Mouse (Mus musculus): ENCODE measurements at regions not wholly inside any gene's neighbourhood (a gene's known extent, or its start where the extent isn't known, plus 50 kb on each side); places are given as distances from the start of the nearest gene placed in this dataset.

- Histone ChIP-seq H3K27me3 (replicated peaks) (no peaks in the 10 kb centered on the region), H3K4me3 (no peak overlapping the region), H3K27ac (no peak overlapping the region), H3K36me3 (replicated peaks) (no peaks in the 10 kb centered on the region), H3K4me2 (no peak overlapping the region), H3K9me3 (no peaks in the 10 kb centered on the region), H3K4me1 (no peaks in the 10 kb centered on the region), H3K9ac (no peak overlapping the region)
- WGBS: 73% methylated on average over 3 of the region's 3 CpGs
- no peak for ATAC-seq (replicated peaks)
These were observed 85.2 kb upstream of the 2610301B20Rik start for GRCm38 (mm10) chr4:10789141-10789540.

DNA sequence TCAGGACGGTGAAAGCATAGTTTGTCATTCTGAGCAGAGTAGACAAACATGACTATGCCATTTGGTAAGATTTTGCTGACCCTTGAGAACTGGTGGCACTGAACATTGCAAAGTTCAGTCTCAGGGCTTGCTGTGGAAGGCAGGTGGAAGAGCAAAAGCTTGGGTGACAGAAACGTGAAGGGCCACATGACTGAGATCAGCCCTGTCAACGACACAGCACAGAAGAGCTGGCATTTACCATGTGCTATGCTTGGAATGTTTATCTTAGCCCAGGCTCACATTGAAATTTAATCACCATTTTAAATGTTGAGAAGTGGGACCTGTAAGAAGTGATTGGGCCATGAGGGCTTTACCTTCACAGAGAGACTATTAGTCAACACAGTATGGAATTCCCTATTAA, 81.7 kb upstream of the 2610301B20Rik start:
- no peak for ATAC-seq (replicated peaks)
- Histone ChIP-seq H3K4me2 (no peak overlapping the region), H3K27ac (no peak overlapping the region), H3K9ac (no peak overlapping the region), H3K27me3 (replicated peaks) (no peaks in the 10 kb centered on the region), H3K36me3 (replicated peaks) (no peaks in the 10 kb centered on the region), H3K9me3 (no peaks in the 10 kb centered on the region), H3K4me1 (no peaks in the 10 kb centered on the region), H3K4me3 (no peak overlapping the region)
- 79% methylated on average over 3 of the region's 3 CpGs for WGBS

GRCm38 (mm10) chr4:10794471-10794870, 79.8 kb upstream of the 2610301B20Rik start:
- H3K27me3 ChIP-seq (replicated peaks): no peaks in the 10 kb centered on the region
- H3K9ac ChIP-seq: no peak overlapping the region
- no peaks in the 10 kb centered on the region for H3K4me1 ChIP-seq
- no peak overlapping the region for H3K27ac ChIP-seq
- H3K4me3 ChIP-seq: no peak overlapping the region
- no peaks in the 10 kb centered on the region for H3K9me3 ChIP-seq
- H3K4me2 ChIP-seq: no peak overlapping the region
- WGBS: 82% methylated on average over 3 of the region's 3 CpGs
- no peak for ATAC-seq (replicated peaks)
- H3K36me3 ChIP-seq (replicated peaks): no peaks in the 10 kb centered on the region

- no peak overlapping the region for H3K27ac ChIP-seq
- no peak overlapping the region for H3K4me2 ChIP-seq
- no peaks in the 10 kb centered on the region for H3K27me3 ChIP-seq (replicated peaks)
- no peaks in the 10 kb centered on the region for H3K36me3 ChIP-seq (replicated peaks)
- ATAC-seq (replicated peaks): no peak
- no peak overlapping the region for H3K9ac ChIP-seq
- H3K9me3 ChIP-seq: no peaks in the 10 kb centered on the region
- no peak overlapping the region for H3K4me3 ChIP-seq
- WGBS: 83% methylated on average over 3 of the region's 3 CpGs
- H3K4me1 ChIP-seq: no peaks in the 10 kb centered on the region
These were observed 73.3 kb upstream of the 2610301B20Rik start for GRCm38 (mm10) chr4:10800780-10801553.

DNA sequence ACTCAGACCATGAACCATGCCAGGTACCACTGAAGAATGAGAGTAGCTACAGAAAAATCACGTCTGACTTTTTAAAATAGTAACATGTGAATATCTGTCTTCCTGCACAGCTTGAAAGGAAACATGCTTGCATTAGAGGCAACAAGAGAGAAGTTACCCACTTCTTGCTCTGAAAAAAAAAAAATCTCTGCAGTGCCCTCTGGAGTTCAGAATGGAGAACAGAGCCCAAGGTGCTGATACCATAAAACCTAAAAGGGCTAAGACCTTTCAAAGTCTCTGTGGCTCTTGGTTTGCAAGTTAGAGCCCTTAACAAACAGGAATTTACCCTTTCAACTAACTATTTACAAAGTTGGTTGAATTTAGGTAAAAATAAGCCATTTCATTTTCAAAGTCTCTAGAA, 69.6 kb upstream of the 2610301B20Rik start:
- ATAC-seq (replicated peaks): no peak
- no peaks in the 10 kb centered on the region for H3K4me1 ChIP-seq
- H3K4me3 ChIP-seq: no peak overlapping the region
- no peak overlapping the region for H3K9ac ChIP-seq
- no peaks in the 10 kb centered on the region for H3K9me3 ChIP-seq
- no peak overlapping the region for H3K27ac ChIP-seq
- 44% methylated on average over 1 of the region's 1 CpGs for WGBS
- no peaks in the 10 kb centered on the region for H3K27me3 ChIP-seq (replicated peaks)
- H3K4me2 ChIP-seq: no peak overlapping the region
- no peaks in the 10 kb centered on the region for H3K36me3 ChIP-seq (replicated peaks)

- H3K4me3 ChIP-seq: no peak overlapping the region
- no peak for ATAC-seq (replicated peaks)
- H3K4me2 ChIP-seq: no peak overlapping the region
- H3K4me1 ChIP-seq: no peaks in the 10 kb centered on the region
- no peaks in the 10 kb centered on the region for H3K27me3 ChIP-seq (replicated peaks)
- H3K9me3 ChIP-seq: no peaks in the 10 kb centered on the region
- H3K9ac ChIP-seq: no peak overlapping the region
- 74% methylated on average over 3 of the region's 3 CpGs for WGBS
- no peaks in the 10 kb centered on the region for H3K36me3 ChIP-seq (replicated peaks)
- no peak overlapping the region for H3K27ac ChIP-seq
These were observed 67.0 kb upstream of the 2610301B20Rik start for GRCm38 (mm10) chr4:10807260-10807659.

- no peaks in the 10 kb centered on the region for H3K36me3 ChIP-seq (replicated peaks)
- H3K4me2 ChIP-seq: no peak overlapping the region
- H3K4me3 ChIP-seq: no peak overlapping the region
- no peak overlapping the region for H3K27ac ChIP-seq
- no peaks in the 10 kb centered on the region for H3K9me3 ChIP-seq
- WGBS: 91% methylated on average over 2 of the region's 2 CpGs
- H3K4me1 ChIP-seq: no peaks in the 10 kb centered on the region
- no peaks in the 10 kb centered on the region for H3K27me3 ChIP-seq (replicated peaks)
- no peak overlapping the region for H3K9ac ChIP-seq
- ATAC-seq (replicated peaks): no peak
These were observed 61.4 kb upstream of the 2610301B20Rik start for GRCm38 (mm10) chr4:10812931-10813330.

Measured in midbrain, embryonic 15.5 days (tissue).